Comparison of ENCODE assay signal across 10 mouse cellular contexts in genomic region chr15:85991453-85992124, GRCm38 (mm10). TPM values are rescaled to one million over a fixed set of nuclear protein-coding genes. Genes with fewer than 3 reads are reported as not detected.
DNase-seq lines count a peak whose midpoint lies in the region; ATAC-seq and TF ChIP-seq lines count a peak whose summit lies in the region.
"Had no signal": no experiment of that assay in that cellular context is flagged by ENCODE, and none has a peak within 500 bp of the region (broad histone marks: within the 10 kb centered on the region; RNA-seq: fewer than 3 reads in every experiment).

No protein-coding gene starts in this region.

- TF ChIP-seq CTCF in liver, postnatal 0 days (IDR thresholded peaks at IDR 0.05; ENCODE audit: low read depth): no peak

- WGBS in liver, postnatal 0 days (ENCODE audit: insufficient replicate concordance): 77% methylated on average over 5 of the region's 5 CpGs
- WGBS in liver, embryonic 12.5 days (ENCODE audit: insufficient replicate concordance): 70% methylated on average over 5 of the region's 5 CpGs
- WGBS in forebrain, embryonic 15.5 days: 20% methylated on average over 5 of the region's 5 CpGs
- WGBS in midbrain, embryonic 16.5 days: 39% methylated on average over 5 of the region's 5 CpGs

- no peak overlapping the region for H3K4me3 ChIP-seq in liver, postnatal 0 days (ENCODE audit: low read depth, low read length)
- no peak overlapping the region for H3K4me3 ChIP-seq in liver, embryonic 12.5 days
- H3K4me3 ChIP-seq in forebrain, embryonic 15.5 days: no peak overlapping the region
- no peak overlapping the region for H3K4me3 ChIP-seq in midbrain, embryonic 16.5 days (ENCODE audit: low read depth, low read length)
- H3K4me3 ChIP-seq: erythroblast, embryonic 14.5 days had no signal

- TF ChIP-seq EP300 in liver, postnatal 0 days (IDR thresholded peaks at IDR 0.05; ENCODE audit: low read depth): no peak

- no peak overlapping the region for H3K27ac ChIP-seq in liver, postnatal 0 days (ENCODE audit: low read depth)
- H3K27ac ChIP-seq in liver, embryonic 12.5 days: no peak overlapping the region
- H3K27ac ChIP-seq in forebrain, embryonic 15.5 days (replicated peaks): peak overlapping the region; percentile 95
- H3K27ac ChIP-seq in midbrain, embryonic 16.5 days (ENCODE audit: low read length): peak overlapping the region; percentile 29; the same call in 1 of the 2 replicates
- H3K27ac ChIP-seq: macrophage had no signal

- H3K9me3 ChIP-seq in liver, postnatal 0 days (ENCODE audit: low read length): no peaks in the 10 kb centered on the region
- no peaks in the 10 kb centered on the region for H3K9me3 ChIP-seq in liver, embryonic 12.5 days (replicated peaks)
- no peaks in the 10 kb centered on the region for H3K9me3 ChIP-seq in forebrain, embryonic 15.5 days
- no peaks in the 10 kb centered on the region for H3K9me3 ChIP-seq in midbrain, embryonic 16.5 days (replicated peaks; ENCODE audit: control insufficient read depth, low read length, poor library complexity, severe bottlenecking)

- H3K27me3 ChIP-seq in liver, postnatal 0 days (ENCODE audit: insufficient read depth, low read length): no peaks in the 10 kb centered on the region
- H3K27me3 ChIP-seq in liver, embryonic 12.5 days (replicated peaks): peaks cover 34% of the 10 kb centered on the region
- H3K27me3 ChIP-seq in forebrain, embryonic 15.5 days: no peaks in the 10 kb centered on the region
- H3K27me3 ChIP-seq in midbrain, embryonic 16.5 days (ENCODE audit: control insufficient read depth, insufficient read depth, low read depth, low read length): no peaks in the 10 kb centered on the region

- DNase-seq in liver, postnatal 0 days: peak; percentile 40
- DNase-seq in kidney, postnatal 4 days: peak; percentile 52 to 66
- no peak for DNase-seq in gastrocnemius, postnatal 4 days (ENCODE audit: low spot score in 2 of 2)
- no peak for DNase-seq in gastrocnemius, adult 18-20 months (ENCODE audit: low spot score)
- no peak for DNase-seq in natural killer cell, adult 2 months (ENCODE audit: low spot score in 2 of 2)

- peaks cover 2% of the 10 kb centered on the region; the same call in 1 of the 2 replicates for H3K4me1 ChIP-seq in liver, postnatal 0 days (ENCODE audit: insufficient read depth)
- H3K4me1 ChIP-seq in liver, embryonic 12.5 days: no peaks in the 10 kb centered on the region
- peaks cover 59% of the 10 kb centered on the region for H3K4me1 ChIP-seq in forebrain, embryonic 15.5 days
- H3K4me1 ChIP-seq in midbrain, embryonic 16.5 days (ENCODE audit: control insufficient read depth, insufficient read depth, low read length): peaks cover 14% of the 10 kb centered on the region

- no peaks in the 10 kb centered on the region for H3K36me3 ChIP-seq in liver, postnatal 0 days (replicated peaks; ENCODE audit: insufficient read depth, low read length)
- no peaks in the 10 kb centered on the region for H3K36me3 ChIP-seq in liver, embryonic 12.5 days
- no peaks in the 10 kb centered on the region for H3K36me3 ChIP-seq in forebrain, embryonic 15.5 days
- no peaks in the 10 kb centered on the region for H3K36me3 ChIP-seq in midbrain, embryonic 16.5 days (ENCODE audit: control insufficient read depth, insufficient read depth, low read length)

- no peak overlapping the region for H3K9ac ChIP-seq in liver, postnatal 0 days (replicated peaks)
- no peak overlapping the region for H3K9ac ChIP-seq in liver, embryonic 12.5 days
- H3K9ac ChIP-seq in forebrain, embryonic 15.5 days (replicated peaks): no peak overlapping the region
- no peak overlapping the region for H3K9ac ChIP-seq in midbrain, embryonic 16.5 days (ENCODE audit: low read depth, low read length)

- ATAC-seq in liver, postnatal 0 days: peak; percentile 73
- no peak for ATAC-seq in liver, embryonic 12.5 days
- peak; percentile 50 for ATAC-seq in forebrain, embryonic 15.5 days (replicated peaks)
- ATAC-seq in midbrain, embryonic 16.5 days: no peak

- H3K4me2 ChIP-seq in liver, postnatal 0 days (ENCODE audit: low read depth, low read length): no peak overlapping the region
- H3K4me2 ChIP-seq in liver, embryonic 12.5 days: no peak overlapping the region
- no peak overlapping the region for H3K4me2 ChIP-seq in forebrain, embryonic 15.5 days (replicated peaks)
- no peak overlapping the region for H3K4me2 ChIP-seq in midbrain, embryonic 16.5 days (ENCODE audit: low read length)

RNA-seq across cellular contexts. Expression of gene Celsr1, which starts 42.0 kb away (rescaled TPM):
- polyA plus RNA-seq in liver, postnatal 0 days (2015; fragmentation: Nextera tagmentation; extraction: Ambion mirVana): 0.09 and 0.11 TPM in 2 replicates
- polyA plus RNA-seq in liver, embryonic 12.5 days (2016; fragmentation: Nextera tagmentation; extraction: Ambion mirVana): 0.11 and 0.25 TPM in 2 replicates
- 5.8 and 7.2 TPM in 2 replicates for polyA plus RNA-seq in forebrain, embryonic 15.5 days (2015; fragmentation: Nextera tagmentation; extraction: Ambion mirVana)
- polyA plus RNA-seq in midbrain, embryonic 16.5 days (2015; fragmentation: Nextera tagmentation; extraction: Ambion mirVana): 1.1 and 1.3 TPM in 2 replicates
- total RNA-seq in gastrocnemius, postnatal 4 days (2021): 1 to 10 TPM; 1.6 to 1.7 TPM
- total RNA-seq in gastrocnemius, adult 18-20 months (2021): under 1 TPM; 0.24 to 0.32 TPM
- polyA plus RNA-seq: macrophage had no signal

Comparison
In these comparisons a context has a peak if more than half of its experiments do, and no peak if none do; other contexts are left out.
1. ATAC-seq: peak in liver, postnatal 0 days (single experiment) and forebrain, embryonic 15.5 days (single experiment); none in liver, embryonic 12.5 days (single experiment) and midbrain, embryonic 16.5 days (single experiment).
2. DNase-seq: peak in liver, postnatal 0 days (single experiment) and kidney, postnatal 4 days (2 of 2); none in gastrocnemius, postnatal 4 days (0 of 2), gastrocnemius, adult 18-20 months (single experiment) and natural killer cell, adult 2 months (0 of 2).
3. H3K27ac ChIP-seq: peak in forebrain, embryonic 15.5 days (single experiment) and midbrain, embryonic 16.5 days (single experiment); none in liver, postnatal 0 days (single experiment) and liver, embryonic 12.5 days (single experiment).